Mouse (Mus musculus) limb, embryonic 10.5 days (tissue): ENCODE measurements at regions not wholly inside any gene's neighbourhood (a gene's known extent, or its start where the extent isn't known, plus 50 kb on each side); places are given as distances from the start of the nearest gene placed in this dataset.

ENCODE experiments used
- DNase-seq: peaks from one replicate; pipeline ENCODE4 v3.0.0-alpha.2; 2017; ENCODE audit warnings: low spot score
- H3K27ac ChIP-seq: fragments of 300-500 bp; sonication (generic); 2 replicates; pipeline ENCODE4 v1.5.1; 2016; ENCODE audit warnings: mild to moderate bottlenecking
- H3K27me3 ChIP-seq: fragments of 300-500 bp; sonication (generic); 2 replicates; pipeline ENCODE4 v1.6.1; 2016; ENCODE audit warnings: low read depth, mild to moderate bottlenecking; ENCODE audit not compliant: poor library complexity, severe bottlenecking
- H3K36me3 ChIP-seq: fragments of 300-500 bp; sonication (generic); 2 replicates; pipeline ENCODE4 v1.6.1; 2016; ENCODE audit warnings: mild to moderate bottlenecking, moderate library complexity
- H3K4me1 ChIP-seq: fragments of 300-500 bp; sonication (generic); 2 replicates; pipeline ENCODE4 v1.6.1; 2016
- H3K4me3 ChIP-seq: fragments of 300-500 bp; sonication (generic); 2 replicates; pipeline ENCODE4 v1.5.1; 2016; ENCODE audit warnings: mild to moderate bottlenecking, moderate library complexity
- H3K9me3 ChIP-seq: fragments of 300-500 bp; sonication (generic); replicated peaks from 2 replicates; pipeline ENCODE4 v1.6.1; 2016; ENCODE audit warnings: mild to moderate bottlenecking
- WGBS: fragments of 180-500 bp; shearing (Covaris S2); methylation state at CpG from one replicate; pipeline ENCODE4 v1.1.7; 2016; 5-methylcytosine and 5-hydroxymethylcytosine counted together

DNA sequence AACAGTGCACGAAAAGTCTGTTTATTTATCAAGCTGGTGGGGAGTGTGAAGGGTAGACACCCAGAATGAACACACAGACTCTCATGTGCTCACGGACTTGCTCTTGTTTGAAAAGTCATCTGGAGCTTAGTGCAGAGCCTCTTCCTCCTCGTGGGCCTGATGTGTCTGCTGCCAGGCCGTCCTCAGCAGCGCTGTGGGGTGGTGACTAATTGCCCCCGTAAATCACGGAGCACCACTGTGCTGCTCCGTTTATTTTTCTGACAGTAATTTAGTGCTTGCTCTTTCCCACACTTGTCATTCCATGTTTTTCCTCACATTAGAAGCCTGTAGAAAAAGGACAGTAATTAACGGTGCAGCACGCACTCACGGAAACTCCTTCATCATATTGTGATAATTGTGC lies 51.2 kb upstream of the Gm17304 start:
- peaks cover 77% of the 10 kb centered on the region for H3K27me3 ChIP-seq
- H3K27ac ChIP-seq, result no peak overlapping the region
- 9% methylated on average over 11 of the region's 11 CpGs for WGBS
- no peaks in the 10 kb centered on the region for H3K9me3 ChIP-seq
- no peak overlapping the region for H3K4me3 ChIP-seq
- no peak for DNase-seq
- peaks cover 23% of the 10 kb centered on the region for H3K4me1 ChIP-seq
- H3K36me3 ChIP-seq, result no peaks in the 10 kb centered on the region

DNA sequence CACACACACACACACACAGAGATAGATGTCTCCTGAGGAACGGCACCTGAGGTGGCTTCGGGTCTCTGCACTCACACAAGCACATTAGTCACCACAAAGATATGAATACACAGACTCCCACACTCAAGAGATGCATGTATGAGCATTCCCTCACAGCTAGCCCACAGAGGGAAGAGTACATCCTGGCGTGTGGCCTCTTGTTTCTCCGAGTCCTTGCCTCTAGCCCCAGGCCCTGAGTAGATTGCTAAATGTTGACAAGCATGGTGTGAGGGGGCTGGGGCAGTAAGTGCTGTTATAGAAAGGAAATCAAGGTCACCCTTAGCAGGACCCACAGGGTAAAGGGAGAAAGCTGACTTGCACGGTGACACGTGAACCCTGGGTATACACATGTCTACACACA lies 69.6 kb upstream of the Gm17304 start:
- no peak for DNase-seq
- H3K9me3 ChIP-seq, result no peaks in the 10 kb centered on the region
- no peaks in the 10 kb centered on the region for H3K4me1 ChIP-seq
- peaks cover 11% of the 10 kb centered on the region; the same call in 1 of the 2 replicates for H3K27me3 ChIP-seq
- H3K4me3 ChIP-seq, result no peak overlapping the region
- no peaks in the 10 kb centered on the region for H3K36me3 ChIP-seq
- 79% methylated on average over 6 of the region's 6 CpGs for WGBS
- H3K27ac ChIP-seq, result no peak overlapping the region

DNA sequence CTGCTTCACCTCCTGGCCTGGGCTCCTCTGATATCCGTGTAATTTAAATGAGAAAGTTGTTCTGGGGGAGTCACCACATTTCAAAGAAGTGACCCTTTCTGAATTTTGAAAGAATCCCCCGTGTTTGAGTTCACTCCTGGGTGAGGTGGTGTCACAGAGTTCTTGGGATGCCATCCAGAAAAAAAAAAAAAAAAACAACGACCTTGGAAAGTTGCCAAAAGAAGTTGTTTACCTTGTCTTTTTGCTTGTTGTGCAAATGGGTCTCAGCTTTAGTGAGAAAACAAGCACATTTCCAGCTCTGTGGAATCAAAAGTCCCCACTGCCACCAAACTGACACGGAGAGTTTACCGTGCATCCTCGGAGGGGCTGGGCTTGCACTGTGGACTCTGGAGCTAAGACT lies 71.7 kb upstream of the Gm17304 start:
- no peaks in the 10 kb centered on the region for H3K9me3 ChIP-seq
- no peak overlapping the region for H3K4me3 ChIP-seq
- no peak overlapping the region for H3K27ac ChIP-seq
- WGBS, result 51% methylated on average over 6 of the region's 6 CpGs
- DNase-seq, result no peak
- peaks cover 6% of the 10 kb centered on the region; the same call in 1 of the 2 replicates for H3K27me3 ChIP-seq
- no peaks in the 10 kb centered on the region for H3K36me3 ChIP-seq
- no peaks in the 10 kb centered on the region for H3K4me1 ChIP-seq

DNA sequence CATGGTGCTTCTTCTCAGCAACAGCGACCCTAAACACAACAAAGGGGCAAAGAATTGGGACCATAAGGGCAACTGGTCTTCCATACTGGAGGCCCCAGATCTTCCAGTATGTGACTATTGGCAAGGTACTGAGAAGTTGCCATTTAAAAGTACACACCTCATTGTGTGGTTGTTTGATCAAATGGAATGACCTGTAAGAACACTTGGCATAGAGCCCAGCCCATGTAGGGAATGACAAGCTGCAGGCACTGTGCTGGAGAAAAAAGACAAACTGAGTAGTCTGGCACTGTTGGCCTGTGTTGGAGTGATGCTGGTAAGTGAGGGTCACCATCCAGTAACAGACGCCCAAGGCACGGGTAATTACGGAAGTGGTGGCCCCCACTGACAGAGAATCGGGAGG lies 72.8 kb upstream of the Gm17304 start:
- H3K4me1 ChIP-seq, result no peaks in the 10 kb centered on the region
- H3K27me3 ChIP-seq, result peaks cover 6% of the 10 kb centered on the region; the same call in 1 of the 2 replicates
- no peak overlapping the region for H3K27ac ChIP-seq
- H3K9me3 ChIP-seq, result no peaks in the 10 kb centered on the region
- 86% methylated on average over 5 of the region's 5 CpGs for WGBS
- no peak overlapping the region for H3K4me3 ChIP-seq
- no peak for DNase-seq
- H3K36me3 ChIP-seq, result no peaks in the 10 kb centered on the region

DNA sequence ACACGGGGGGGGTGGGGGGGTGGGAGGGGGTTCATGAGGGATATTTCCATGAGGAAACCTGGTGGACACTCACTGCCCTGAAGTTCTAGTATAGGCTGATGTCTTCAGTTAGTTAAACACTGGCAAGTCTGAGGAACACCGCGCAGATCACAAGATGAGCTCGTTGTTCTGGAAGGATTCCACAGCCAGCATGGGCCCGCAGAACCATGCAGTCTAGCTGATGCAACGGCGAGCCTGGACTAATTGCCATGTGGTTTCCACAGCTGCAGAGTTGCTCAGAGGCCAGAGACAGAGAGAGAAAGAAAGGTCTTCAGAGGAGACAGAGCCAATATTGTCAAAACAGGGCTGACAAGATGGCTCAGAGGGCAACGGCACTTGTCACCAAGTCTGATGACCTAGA lies 70.8 kb upstream of the Barhl2 start:
- no peaks in the 10 kb centered on the region for H3K4me1 ChIP-seq
- 89% methylated on average over 8 of the region's 8 CpGs for WGBS
- H3K27me3 ChIP-seq, result peaks cover 7% of the 10 kb centered on the region; the same call in 1 of the 2 replicates
- no peaks in the 10 kb centered on the region for H3K36me3 ChIP-seq
- H3K9me3 ChIP-seq, result no peaks in the 10 kb centered on the region
- H3K27ac ChIP-seq, result no peak overlapping the region
- no peak for DNase-seq
- no peak overlapping the region for H3K4me3 ChIP-seq

DNA sequence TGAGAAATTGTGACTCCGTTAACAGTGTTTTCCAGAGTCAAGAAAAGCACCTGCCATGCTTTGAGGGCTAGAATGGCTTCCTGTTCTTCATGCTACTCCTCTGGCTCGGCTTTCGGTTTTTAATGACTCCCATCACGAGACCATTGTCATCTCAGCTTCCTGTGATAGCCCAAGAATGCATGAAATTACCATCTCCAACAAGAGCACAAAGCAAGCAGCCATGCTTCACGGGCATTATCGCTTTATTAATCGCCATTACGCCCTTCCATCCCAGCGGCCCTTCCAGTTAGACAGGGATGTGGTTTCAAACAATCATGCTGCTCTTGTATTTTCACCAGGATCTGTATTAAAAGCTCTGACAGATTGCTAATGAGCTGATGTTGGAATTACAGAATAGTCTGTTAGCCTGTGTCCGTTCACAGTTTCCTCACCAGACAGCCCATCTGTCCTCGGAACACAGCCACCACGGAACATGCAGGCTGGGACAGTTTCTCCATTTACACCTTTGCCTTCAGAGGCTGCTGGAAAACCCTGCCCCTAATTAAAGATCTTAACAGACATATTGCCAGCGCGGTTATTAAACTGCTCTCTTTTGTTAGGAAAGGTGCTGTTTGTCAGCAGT lies 69.5 kb upstream of the Barhl2 start:
- peaks cover 7% of the 10 kb centered on the region; the same call in 1 of the 2 replicates for H3K27me3 ChIP-seq
- DNase-seq, result no peak
- H3K36me3 ChIP-seq, result no peaks in the 10 kb centered on the region
- no peak overlapping the region for H3K4me3 ChIP-seq
- 81% methylated on average over 14 of the region's 14 CpGs for WGBS
- no peaks in the 10 kb centered on the region for H3K4me1 ChIP-seq
- no peaks in the 10 kb centered on the region for H3K9me3 ChIP-seq
- no peak overlapping the region for H3K27ac ChIP-seq

DNA sequence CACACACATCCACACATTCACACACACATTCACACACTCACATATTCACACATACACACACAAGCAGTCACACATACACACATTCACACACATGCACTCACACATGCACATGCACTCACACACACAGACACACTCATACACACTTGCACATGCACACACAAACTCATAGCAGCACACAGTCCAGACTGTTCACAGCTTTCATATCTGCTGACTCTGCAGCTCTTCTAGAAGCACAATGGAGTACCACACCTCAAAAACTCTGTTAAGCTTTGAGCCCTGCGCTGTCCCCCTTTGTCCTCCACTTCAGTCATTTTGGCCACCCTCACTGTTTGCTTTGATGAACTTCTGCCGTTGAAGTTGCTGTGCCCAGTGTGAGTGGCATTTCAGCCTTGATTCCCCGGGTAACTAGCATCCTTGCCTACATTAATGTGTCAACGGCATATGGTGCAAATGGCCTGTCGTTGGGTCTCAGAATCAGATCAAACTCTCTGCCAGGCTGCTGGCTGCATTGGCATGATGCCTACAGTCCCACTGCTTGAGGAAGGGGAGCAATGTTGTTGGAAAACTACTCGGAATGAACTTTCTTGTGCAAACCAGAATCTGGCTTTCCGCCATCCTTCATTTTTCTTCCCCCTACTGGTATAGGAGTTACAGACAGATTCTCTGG lies 54.6 kb upstream of the Barhl2 start:
- 90% methylated on average over 7 of the region's 7 CpGs for WGBS
- no peak overlapping the region for H3K27ac ChIP-seq
- no peak for DNase-seq
- H3K9me3 ChIP-seq, result no peaks in the 10 kb centered on the region
- no peak overlapping the region for H3K4me3 ChIP-seq
- no peaks in the 10 kb centered on the region for H3K36me3 ChIP-seq
- no peaks in the 10 kb centered on the region for H3K27me3 ChIP-seq
- no peaks in the 10 kb centered on the region for H3K4me1 ChIP-seq

DNA sequence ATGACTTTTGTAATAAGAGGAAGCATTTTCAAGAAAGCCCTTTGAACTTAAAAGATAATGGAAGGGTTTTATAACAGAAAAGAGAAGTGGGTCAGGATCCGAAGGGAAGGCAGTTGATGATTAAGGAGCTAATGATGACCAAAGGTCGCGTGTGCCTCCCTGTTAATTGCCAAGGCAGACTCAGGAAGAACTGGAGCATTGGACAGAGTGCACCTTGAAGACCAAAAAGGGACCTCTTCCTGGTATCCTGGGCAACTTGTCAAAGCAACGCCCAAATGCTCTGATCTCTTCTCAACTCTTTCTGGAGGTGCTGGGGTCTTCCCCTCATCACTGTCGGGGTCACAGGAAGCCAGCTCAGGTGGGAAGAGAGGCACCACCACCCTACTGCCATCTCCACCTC lies 49.9 kb upstream of the Barhl2 start:
- no peaks in the 10 kb centered on the region for H3K36me3 ChIP-seq
- 81% methylated on average over 5 of the region's 5 CpGs for WGBS

More for the DNA sequence above, 49.9 kb upstream of the Barhl2 start:
- no peak for DNase-seq
- no peak overlapping the region for H3K4me3 ChIP-seq
- peaks cover 4% of the 10 kb centered on the region; the same call in 1 of the 2 replicates for H3K4me1 ChIP-seq
- no peaks in the 10 kb centered on the region for H3K27me3 ChIP-seq
- H3K27ac ChIP-seq, result no peak overlapping the region
- H3K9me3 ChIP-seq, result no peaks in the 10 kb centered on the region
